Mouse (Mus musculus) MEL (cell line): ENCODE measurements around the gene Plekhb2.

Source experiments
- BHLHE40 ChIP-seq: IDR thresholded peaks from 2 replicates; pipeline ENCODE4 v1.6.1; 2012; ENCODE audit warnings: low read depth, mild to moderate bottlenecking, inconsistent platforms, low read length, improper control_type of control experiment, borderline replicate concordance
- CTCF ChIP-seq, 3 experiments: IDR thresholded peaks in 2 of 3; conservative IDR thresholded peaks in 1 of 3; 2 replicates each; pipeline ENCODE4 v1.5.1; 2011 to 2012; ENCODE audit warnings: low read length in 3 of 3, low read depth in 2 of 3, mild to moderate bottlenecking in 2 of 3, improper control_type of control experiment in 1 of 3, inconsistent platforms in 1 of 3, mixed read lengths in 1 of 3, moderate library complexity in 1 of 3; ENCODE audit not compliant: control insufficient read depth in 1 of 3, insufficient read depth in 1 of 3, poor library complexity in 1 of 3, severe bottlenecking in 1 of 3
- GATA1 ChIP-seq: IDR thresholded peaks from 2 replicates; pipeline ENCODE4 v1.6.1; 2011; ENCODE audit warnings: low read depth, low read length, improper control_type of control experiment
- JUND ChIP-seq: IDR thresholded peaks from 2 replicates; pipeline ENCODE4 v1.6.1; 2011; ENCODE audit warnings: low read depth, mild to moderate bottlenecking, improper control_type of control experiment, low read length
- MYC ChIP-seq: IDR thresholded peaks from 2 replicates; pipeline ENCODE4 v1.6.1; 2011; ENCODE audit warnings: low read depth, mild to moderate bottlenecking, low read length, improper control_type of control experiment, moderate library complexity
- POLR2A ChIP-seq, 2 experiments: IDR thresholded peaks; 2 replicates each; pipeline ENCODE4 v1.6.1; 2011 to 2012; ENCODE audit warnings: low read length in 2 of 2, mild to moderate bottlenecking in 2 of 2, control low read depth in 1 of 2, improper control_type of control experiment in 1 of 2, low read depth in 1 of 2, moderate library complexity in 1 of 2; ENCODE audit not compliant: control insufficient read depth in 1 of 2, insufficient read depth in 1 of 2, poor library complexity in 1 of 2
- POLR2AphosphoS2 ChIP-seq: IDR thresholded peaks from 2 replicates; pipeline ENCODE4 v1.6.1; 2011; ENCODE audit warnings: low read length, improper control_type of control experiment
- RCOR1 ChIP-seq: IDR thresholded peaks from 2 replicates; pipeline ENCODE4 v1.6.1; 2012; ENCODE audit warnings: low read depth, mild to moderate bottlenecking, inconsistent platforms, low read length, improper control_type of control experiment
- ZC3H11A ChIP-seq: IDR thresholded peaks from 2 replicates; pipeline ENCODE4 v1.6.1; 2012; ENCODE audit warnings: low read depth, mild to moderate bottlenecking, inconsistent platforms, low read length, improper control_type of control experiment
- ZNF384 ChIP-seq: IDR thresholded peaks from 2 replicates; pipeline ENCODE4 v1.6.1; 2012; ENCODE audit warnings: low read depth, mild to moderate bottlenecking, inconsistent platforms, low read length, improper control_type of control experiment

DNA sequence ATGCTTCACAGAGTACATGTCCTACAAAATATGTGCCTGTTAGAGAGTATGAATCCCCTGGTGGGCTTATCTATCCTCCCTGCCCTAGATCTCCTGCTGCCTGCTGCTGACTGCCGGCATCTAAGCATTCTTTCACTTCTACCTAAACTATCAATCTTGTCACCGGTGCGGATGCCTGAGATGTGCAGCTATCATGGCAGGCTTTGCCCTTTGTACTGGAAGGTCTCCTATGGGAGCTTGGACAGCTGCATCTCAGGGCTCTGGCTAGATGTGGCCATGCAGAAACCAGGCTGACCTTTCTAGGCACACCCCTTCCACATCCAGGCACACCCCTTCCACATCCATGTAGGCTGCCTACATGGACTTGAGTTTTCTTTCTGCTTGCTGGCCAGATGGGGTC is 42.7 kb downstream of the Plekhb2 start:
- TF ChIP-seq CTCF (IDR thresholded peaks at IDR 0.05 in 2 of 3, conservative IDR thresholded peaks at IDR 0.05 in 1 of 3; ENCODE audit: control insufficient read depth in 1 of 3, insufficient read depth in 1 of 3, low read depth in 2 of 3, low read length in 3 of 3, poor library complexity in 1 of 3, severe bottlenecking in 1 of 3) (no peak), ZNF384 (no peak), BHLHE40 (no peak), ZC3H11A (no peak), MYC (no peak), RCOR1 (no peak), GATA1 (no peak), POLR2AphosphoS2 (no peak), POLR2A (IDR thresholded peaks at IDR 0.05; ENCODE audit: control insufficient read depth in 1 of 2, insufficient read depth in 1 of 2, low read depth in 1 of 2, low read length in 2 of 2, poor library complexity in 1 of 2) (no peak), JUND (no peak)
